Mouse (Mus musculus) G1E (cell line): ENCODE measurements around the gene Lum. TPM values are rescaled to one million over a fixed set of nuclear protein-coding genes. Genes with fewer than 3 reads are reported as not detected.

ENCODE experiments used
- ATAC-seq: 2 replicates; pipeline ENCODE4 v1.8.0; 2016; ENCODE audit warnings: mild to moderate bottlenecking; ENCODE audit not compliant: insufficient number of reproducible peaks, poor library complexity, low FRiP score, severe bottlenecking; ENCODE audit errors: extremely low read depth
- DNase-seq: peaks from one replicate; pipeline ENCODE4 v3.0.0; 2012; ENCODE audit warnings: low spot score
- H3K27me3 ChIP-seq: 2 replicates; pipeline ENCODE4 v1.6.1; 2012; ENCODE audit warnings: mild to moderate bottlenecking, low read length, inconsistent platforms; ENCODE audit not compliant: insufficient read depth
- H3K36me3 ChIP-seq: replicated peaks from 2 replicates; pipeline ENCODE3; 2012; ENCODE audit warnings: mild to moderate bottlenecking, inconsistent platforms
- H3K4me1 ChIP-seq: 2 replicates; pipeline ENCODE4 v1.6.1; 2012; ENCODE audit warnings: low read depth, low read length, inconsistent platforms, mixed read lengths; ENCODE audit not compliant: insufficient read depth
- H3K4me3 ChIP-seq: 2 replicates; pipeline ENCODE4 v1.5.1; 2012; ENCODE audit warnings: low read depth, mild to moderate bottlenecking, inconsistent platforms, low read length, moderate library complexity, mixed read lengths
- H3K9me3 ChIP-seq: replicated peaks from 2 replicates; pipeline ENCODE4 v1.6.1; 2012; ENCODE audit warnings: inconsistent platforms
- CTCF ChIP-seq: IDR thresholded peaks from 2 replicates; pipeline ENCODE4 v1.5.1; 2012; ENCODE audit warnings: low read depth, low read length, inconsistent platforms, mixed read lengths
- GATA1 ChIP-seq: IDR thresholded peaks from 2 replicates; pipeline ENCODE4 v1.6.1; 2012; ENCODE audit warnings: borderline replicate concordance, low read length, inconsistent platforms, mixed read lengths
- GATA2 ChIP-seq: IDR thresholded peaks from 2 replicates; pipeline ENCODE4 v1.6.1; 2012; ENCODE audit warnings: low read depth, low read length, inconsistent platforms, borderline replicate concordance
- POLR2AphosphoS5 ChIP-seq: IDR thresholded peaks from 2 replicates; pipeline ENCODE4 v1.6.1; 2012; ENCODE audit warnings: low read depth, low read length, inconsistent platforms; ENCODE audit not compliant: insufficient replicate concordance
- TAL1 ChIP-seq: conservative IDR thresholded peaks from 2 replicates; pipeline ENCODE4 v1.6.1; 2012; ENCODE audit warnings: low read depth, low read length, inconsistent platforms, mixed read lengths
- polyA plus RNA-seq: library from polyadenylated mRNA; stranded (reverse); fragments of >175 nt; gene quantifications from 2 replicates; pipeline ENCODE4 v1.2.3, GENCODE M21; 2012
- total RNA-seq, 2 experiments: library from RNA; stranded (forward) in 1 of 2; stranded (reverse) in 1 of 2; fragments of 200-1000 nt in 1 of 2; fragments of >200 nt in 1 of 2; fragmentation: Nextera tagmentation in 1 of 2; gene quantifications; 2 replicates each; pipeline ENCODE4 v1.2.3; 2014 to 2017

Gene Lum
- total and polyA plus RNA-seq, 3 experiments, result 0.11 TPM; not detected in 2

GRCm38 (mm10) chr10:97567489-97568135, 2.7 kb downstream of the Lum start:
- no peak for TF ChIP-seq CTCF
- TF ChIP-seq GATA2, result no peak
- TF ChIP-seq POLR2AphosphoS5, result no peak
- TF ChIP-seq GATA1, result no peak
- TF ChIP-seq TAL1, result no peak
- DNase-seq (no peak), ATAC-seq (no peak)
- H3K36me3 ChIP-seq, result no peaks in the 10 kb centered on the region
- H3K27me3 ChIP-seq, result no peaks in the 10 kb centered on the region
- H3K4me1 ChIP-seq, result no peaks in the 10 kb centered on the region
- peaks cover 5% of the 10 kb centered on the region for H3K9me3 ChIP-seq
- H3K4me3 ChIP-seq, result no peak overlapping the region

DNA sequence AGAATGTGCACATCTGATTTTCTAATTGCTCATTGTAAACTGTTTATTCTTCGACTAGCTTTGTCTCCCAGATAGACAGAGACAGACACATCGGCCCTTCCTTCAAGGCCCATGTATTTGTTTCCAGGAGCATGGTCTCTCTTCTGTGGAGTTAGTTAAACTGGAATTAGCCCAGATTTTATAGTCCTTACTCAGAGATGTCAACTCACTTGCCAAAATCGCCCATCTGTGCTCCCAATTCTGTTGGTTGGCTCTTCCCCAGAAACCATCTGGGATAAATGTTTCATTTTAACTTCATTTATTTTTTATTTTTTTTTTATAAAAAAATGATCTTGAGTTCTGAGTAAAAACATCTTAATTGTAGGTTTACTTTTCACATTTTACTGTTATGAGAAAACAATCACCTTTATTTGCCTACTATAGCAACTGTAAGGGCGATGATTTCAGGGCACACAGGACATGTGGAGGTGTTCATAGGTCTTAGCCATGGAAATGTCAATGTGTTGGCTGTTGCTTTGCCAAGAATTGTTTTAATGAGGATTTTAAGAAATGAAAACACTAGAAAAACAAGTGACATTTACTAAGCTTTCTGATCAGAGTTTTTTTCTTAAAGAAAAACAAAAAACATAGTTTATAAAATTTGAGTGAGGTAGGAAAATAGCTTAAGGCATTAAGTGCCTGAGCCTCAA, 17.8 kb downstream of the Lum start:
- H3K4me3 ChIP-seq, result no peak overlapping the region
- no peaks in the 10 kb centered on the region for H3K27me3 ChIP-seq
- H3K9me3 ChIP-seq, result no peaks in the 10 kb centered on the region
- TF ChIP-seq CTCF, result no peak
- TF ChIP-seq TAL1, result no peak
- TF ChIP-seq POLR2AphosphoS5, result no peak
- no peak for TF ChIP-seq GATA2
- no peak for TF ChIP-seq GATA1
- H3K36me3 ChIP-seq, result no peaks in the 10 kb centered on the region
- no peaks in the 10 kb centered on the region for H3K4me1 ChIP-seq
- DNase-seq, result no peak
- ATAC-seq, result no peak

DNA sequence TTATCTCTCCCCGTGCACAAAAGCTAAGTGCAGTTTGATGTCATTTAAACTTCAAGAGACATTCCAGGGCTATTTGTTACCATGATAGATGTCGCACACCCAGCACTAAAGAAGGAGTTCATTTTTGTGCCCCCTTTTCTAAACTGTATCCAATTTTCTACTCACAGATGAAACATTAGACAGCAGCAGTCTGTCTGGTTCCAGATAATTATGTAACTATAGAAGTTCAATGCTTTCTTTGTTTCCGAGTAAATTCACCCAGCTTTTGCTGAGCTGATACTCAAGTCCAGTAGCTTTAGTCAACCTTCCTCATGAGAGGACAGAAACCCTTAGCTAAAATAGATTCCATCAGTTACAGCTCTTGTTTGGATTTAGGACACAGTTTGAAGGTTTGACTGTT, 19.2 kb downstream of the Lum start:
- no peaks in the 10 kb centered on the region for H3K36me3 ChIP-seq
- H3K4me1 ChIP-seq, result no peaks in the 10 kb centered on the region
- H3K27me3 ChIP-seq, result no peaks in the 10 kb centered on the region
- ATAC-seq, result no peak
- DNase-seq, result no peak
- H3K9me3 ChIP-seq, result 0 out of 2 replicates have a peak, but pooled peaks cover 4% of the 10 kb centered on the region
- TF ChIP-seq POLR2AphosphoS5 (no peak), CTCF (no peak), GATA2 (no peak), TAL1 (no peak), GATA1 (no peak)
- H3K4me3 ChIP-seq, result no peak overlapping the region

- TF ChIP-seq GATA2, result no peak
- DNase-seq, result no peak
- Histone ChIP-seq H3K4me1 (no peaks in the 10 kb centered on the region), H3K36me3 (no peaks in the 10 kb centered on the region), H3K9me3 (0 out of 2 replicates have a peak, but pooled peaks cover 10% of the 10 kb centered on the region), H3K4me3 (no peak overlapping the region), H3K27me3 (no peaks in the 10 kb centered on the region)
- ATAC-seq, result no peak
These were observed 22.2 kb downstream of the Lum start for GRCm38 (mm10) chr10:97587159-97587558.

DNA sequence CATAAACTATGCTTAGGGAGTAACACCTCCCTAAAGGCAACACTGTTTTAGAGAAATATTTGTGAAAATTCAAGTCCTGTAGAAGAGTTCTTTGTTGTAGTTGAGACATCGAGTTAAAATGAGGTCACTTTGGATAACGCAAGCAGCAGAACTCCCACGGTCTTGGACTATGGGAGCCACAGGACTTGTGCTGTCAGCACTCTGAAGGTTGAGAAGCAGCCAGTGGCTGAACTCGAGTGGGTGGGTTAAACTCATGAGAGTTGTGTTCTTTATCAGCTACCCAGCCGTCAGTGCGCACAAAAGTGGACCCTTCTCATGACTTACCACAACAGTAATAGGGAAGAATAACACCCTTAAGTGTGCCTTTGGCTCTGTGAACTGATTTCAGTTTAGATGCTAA, 24.6 kb downstream of the Lum start:
- no peak for ATAC-seq

DNA sequence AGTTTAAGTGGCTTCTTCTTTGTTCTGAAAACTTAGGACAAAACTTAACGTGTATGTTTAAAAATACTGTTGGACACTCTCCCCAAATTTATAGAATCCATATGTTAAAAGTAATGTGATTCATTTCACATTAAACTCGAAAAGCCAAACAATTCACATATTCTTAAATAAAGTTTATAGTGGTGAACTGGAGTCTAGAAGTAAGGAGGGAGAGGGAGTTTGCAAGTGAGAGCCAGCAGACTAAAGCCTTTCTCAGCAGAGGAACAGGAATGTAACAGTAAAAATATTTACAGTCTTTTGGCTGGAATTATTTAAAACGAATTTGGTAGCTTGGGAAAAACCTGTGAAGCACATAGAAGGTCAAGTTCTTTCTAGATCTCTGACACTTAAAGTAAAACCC, 26.1 kb downstream of the Lum start:
- Histone ChIP-seq H3K36me3 (no peaks in the 10 kb centered on the region), H3K4me3 (no peak overlapping the region), H3K9me3 (0 out of 2 replicates have a peak, but pooled peaks cover 10% of the 10 kb centered on the region), H3K4me1 (no peaks in the 10 kb centered on the region), H3K27me3 (no peaks in the 10 kb centered on the region)
- DNase-seq, result no peak
- no peak for ATAC-seq
- no peak for TF ChIP-seq GATA1
- TF ChIP-seq POLR2AphosphoS5, result no peak
- TF ChIP-seq TAL1, result no peak
- no peak for TF ChIP-seq GATA2
- no peak for TF ChIP-seq CTCF

More for the DNA sequence above, 24.6 kb downstream of the Lum start:
- H3K4me1 ChIP-seq, result no peaks in the 10 kb centered on the region
- DNase-seq, result no peak
- H3K4me3 ChIP-seq, result no peak overlapping the region
- H3K27me3 ChIP-seq, result no peaks in the 10 kb centered on the region
- 0 out of 2 replicates have a peak, but pooled peaks cover 10% of the 10 kb centered on the region for H3K9me3 ChIP-seq
- no peaks in the 10 kb centered on the region for H3K36me3 ChIP-seq
- TF ChIP-seq TAL1 (no peak), POLR2AphosphoS5 (no peak)

DNA sequence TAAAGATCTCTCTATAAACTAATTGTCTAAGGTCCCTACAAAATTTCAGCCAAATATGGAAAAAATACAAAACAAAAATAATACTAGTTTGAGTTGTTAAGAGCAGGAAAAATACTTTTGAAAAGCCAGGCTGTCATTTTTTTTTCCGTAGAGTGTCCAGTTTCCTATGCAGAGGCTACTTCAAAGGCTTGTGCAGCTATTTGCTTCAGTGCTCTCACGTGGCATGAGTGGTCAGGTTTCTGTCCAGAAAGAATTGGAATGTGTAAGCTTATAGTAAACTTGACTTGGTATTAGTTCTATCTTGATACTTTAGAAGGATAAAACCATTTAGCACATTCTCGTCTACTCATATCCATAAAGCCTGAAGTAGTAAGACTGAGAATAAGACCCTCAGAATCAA, 26.8 kb downstream of the Lum start:
- H3K4me1 ChIP-seq, result no peaks in the 10 kb centered on the region

More for the DNA sequence above, 26.8 kb downstream of the Lum start:
- H3K27me3 ChIP-seq, result no peaks in the 10 kb centered on the region
- DNase-seq (no peak), ATAC-seq (no peak)
- no peak overlapping the region for H3K4me3 ChIP-seq
- H3K9me3 ChIP-seq, result 0 out of 2 replicates have a peak, but pooled peaks cover 10% of the 10 kb centered on the region
- H3K36me3 ChIP-seq, result no peaks in the 10 kb centered on the region
- TF ChIP-seq GATA1, result no peak
